Mouse (Mus musculus) frontal cortex, postnatal 10 days (tissue): ENCODE data around the gene Galns.

Experiments used
- DNase-seq, 2 experiments: peaks; one replicate each; pipeline ENCODE4 v3.0.0; 2022; ENCODE audit warnings: low spot score in 2 of 2, mixed read lengths in 1 of 2

The Galns gene

GRCm38 (mm10) chr8:122611295-122612133, at the start of gene Galns, which contains the start of gene Trappc2l:
Gene Galns, minus strand, starts transcription at chr8:122611463.
Gene Trappc2l, plus strand, starts transcription at chr8:122611640.
- DNase-seq: peak; percentile 91 to 93

GRCm38 (mm10) chr8:122660022-122660421, 48.8 kb upstream of the Galns start:
- no peak for DNase-seq

GRCm38 (mm10) chr8:122658807-122659160, 47.5 kb upstream of the Galns start:
- no peak for DNase-seq

- no peak for DNase-seq
These were observed 47.0 kb upstream of the Galns start for GRCm38 (mm10) chr8:122658149-122658806.

GRCm38 (mm10) chr8:122656056-122656999, 45.1 kb upstream of the Galns start:
- DNase-seq: no peak

GRCm38 (mm10) chr8:122654768-122655167, 43.5 kb upstream of the Galns start:
- DNase-seq: no peak

- no peak for DNase-seq
These were observed 41.4 kb upstream of the Galns start for GRCm38 (mm10) chr8:122652643-122653042.

GRCm38 (mm10) chr8:122651326-122651921, 40.2 kb upstream of the Galns start:
- no peak for DNase-seq

- no peak for DNase-seq
These were observed 37.1 kb upstream of the Galns start for GRCm38 (mm10) chr8:122648192-122648970.

- DNase-seq: no peak
These were observed 35.1 kb upstream of the Galns start for GRCm38 (mm10) chr8:122646337-122646736.

- DNase-seq: no peak
These were observed 33.1 kb upstream of the Galns start for GRCm38 (mm10) chr8:122644175-122644954.

GRCm38 (mm10) chr8:122642071-122642470, 30.8 kb upstream of the Galns start:
- no peak for DNase-seq

GRCm38 (mm10) chr8:122641406-122641805, 30.1 kb upstream of the Galns start:
- DNase-seq: peak; percentile 52 to 59

GRCm38 (mm10) chr8:122640825-122641224, 29.6 kb upstream of the Galns start:
- no peak for DNase-seq

GRCm38 (mm10) chr8:122639521-122640248, 28.4 kb upstream of the Galns start:
- DNase-seq: peak; percentile 26 to 39

GRCm38 (mm10) chr8:122638601-122639000, 27.3 kb upstream of the Galns start:
- no peak for DNase-seq

GRCm38 (mm10) chr8:122637230-122637629, 26.0 kb upstream of the Galns start:
- no peak for DNase-seq

GRCm38 (mm10) chr8:122636803-122637175, 25.5 kb upstream of the Galns start:
- peak in 1 of 2 experiments; percentile 27 for DNase-seq
